Mouse (Mus musculus) bone marrow, adult 2 months (tissue): Measurements from ENCODE around the gene Slc52a3.

Experiments
- CTCF ChIP-seq: fragments of 200-500 bp; IDR thresholded peaks from 2 replicates; pipeline ENCODE4 v1.5.1; 2011; ENCODE audit warnings: low read length, control low read depth; ENCODE audit not compliant: control insufficient read depth, insufficient read depth
- POLR2A ChIP-seq: fragments of 200-500 bp; IDR thresholded peaks from 2 replicates; pipeline ENCODE4 v1.6.1; 2011; ENCODE audit warnings: low read depth, mild to moderate bottlenecking, control low read depth, low read length, borderline replicate concordance; ENCODE audit not compliant: control insufficient read depth

- TF ChIP-seq CTCF (peak; percentile 65), POLR2A (no peak)
Measured at GRCm38 (mm10) chr2:152020255-152020654, 23.9 kb downstream of the Slc52a3 start.
